Mouse (Mus musculus): ENCODE data around the gene Atp5l. TPM values are rescaled to one million over a fixed set of nuclear protein-coding genes. Genes with fewer than 3 reads are reported as not detected.

The Atp5l gene
- total RNA-seq (2023) = 100 to 1,000 TPM; 196 to 198 TPM

GRCm38 (mm10) chr9:44920374-44921122 is at the start of gene Atp5l:
TSS of gene Atp5l (minus strand) at chr9:44920742.

DNA sequence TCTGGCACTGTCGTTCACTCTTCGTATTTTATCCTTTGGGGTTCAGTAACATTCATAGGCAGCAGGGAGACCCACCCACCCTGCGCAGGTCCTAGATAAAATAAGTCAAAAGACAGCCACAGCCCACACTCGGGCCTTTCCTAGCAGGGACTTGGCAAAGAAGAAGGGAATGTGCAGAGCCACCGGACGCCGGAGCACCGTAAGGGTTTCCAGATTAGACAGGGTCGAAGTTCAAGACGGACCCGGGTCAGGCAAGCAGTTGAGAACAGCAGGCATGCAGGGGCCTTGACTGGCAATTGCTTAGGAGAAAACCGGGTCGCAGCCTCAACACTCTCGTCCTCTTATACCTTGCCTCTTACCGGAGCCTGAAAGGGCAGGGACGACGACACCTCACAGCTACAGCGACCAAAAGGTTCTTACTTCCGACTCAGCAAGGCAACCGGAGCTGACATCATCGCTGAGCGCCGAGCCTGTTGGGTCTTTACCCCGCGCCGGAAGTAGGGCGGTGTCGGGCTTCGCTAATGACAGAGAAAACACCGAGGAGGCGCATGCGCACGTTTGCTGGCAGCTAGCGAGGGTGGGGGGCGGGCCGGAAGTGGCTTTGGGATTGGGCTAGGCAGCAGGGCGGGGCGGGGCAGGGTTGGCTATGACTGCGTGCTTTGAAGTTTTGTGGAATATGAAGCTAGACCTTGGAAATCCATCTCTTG is 44.7 kb upstream of the Atp5l start, which contains the start of gene Ube4a:
Ube4a (minus strand) TSS at position 475 of the 707 bp plus-strand sequence.

DNA sequence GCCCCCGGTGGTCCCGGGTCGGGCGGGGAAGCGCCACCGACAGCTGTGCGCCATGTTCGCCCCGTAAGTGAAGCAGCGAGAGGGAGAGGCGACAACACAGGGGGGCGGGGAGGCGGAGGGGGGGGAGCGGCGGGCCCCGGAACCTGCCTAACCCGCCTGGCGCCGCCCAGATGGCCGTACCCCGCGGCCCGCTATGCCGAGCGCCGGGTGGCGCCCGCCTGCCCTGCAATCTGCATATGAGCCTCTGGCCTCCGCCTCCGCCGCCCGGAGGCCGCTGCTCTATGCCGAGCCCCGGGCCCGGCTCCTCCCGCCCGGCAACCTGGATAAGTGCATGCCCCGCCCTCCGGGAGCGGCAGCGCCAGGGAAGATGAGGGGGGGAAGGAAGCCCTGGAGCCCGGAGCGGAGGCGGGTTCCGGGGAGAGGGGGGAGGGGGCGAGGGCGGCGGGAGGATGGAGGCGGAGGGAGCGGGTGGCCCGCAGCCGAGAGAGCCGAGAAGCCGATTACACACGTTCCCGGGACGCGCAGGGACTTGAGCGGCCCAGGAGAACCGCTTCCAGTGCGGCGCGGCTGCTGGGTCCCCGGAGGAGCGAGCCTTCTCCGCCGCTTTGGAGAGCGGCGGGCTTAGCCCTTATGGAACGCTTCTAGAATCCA is 39.2 kb downstream of the Atp5l start, which contains the start of gene Kmt2a:
Kmt2a (minus strand) TSS at position 76 of the 651 bp plus-strand sequence.

Other genes starting within 250 kb of the Atp5l start
- gene Treh, start 247.5 kb downstream of the Atp5l start, total RNA-seq (2023) = not detected
- 1 to 10 TPM; 1.6 to 2.0 TPM for gene Phldb1, start 185.5 kb downstream of the Atp5l start, total RNA-seq (2023)
- gene Arcn1, start 152.9 kb downstream of the Atp5l start, total RNA-seq (2023) = 10 to 100 TPM; 86.7 to 98.8 TPM
- gene Ift46, start 152.8 kb downstream of the Atp5l start, total RNA-seq (2023) = 10 to 100 TPM; 21.7 to 26.3 TPM
- 1 to 10 TPM in 1 of 2 experiments, under 1 TPM in 1; 0.47 to 2.6 TPM for gene Tmem25, start 121.4 kb downstream of the Atp5l start, total RNA-seq (2023)
- under 1 TPM; 0.75 to 0.82 TPM for gene Ttc36, start 117.7 kb downstream of the Atp5l start, total RNA-seq (2023)
- gene Kmt2a, start 39.4 kb downstream of the Atp5l start, total RNA-seq (2023) = 10 to 100 TPM; 35.4 to 40.9 TPM
- gene Ube4a, start 44.9 kb upstream of the Atp5l start, total RNA-seq (2023) = 10 to 100 TPM; 70.0 to 75.4 TPM
- 1 to 10 TPM; 1.0 to 1.3 TPM for gene Cd3g, start 59.7 kb upstream of the Atp5l start, total RNA-seq (2023)
- 100 to 1,000 TPM; 101 to 146 TPM for gene Cd3d, start 61.0 kb upstream of the Atp5l start, total RNA-seq (2023)
- gene Cd3e, start 88.9 kb upstream of the Atp5l start, total RNA-seq (2023) = under 1 TPM; 0.35 to 0.58 TPM
- gene Mpzl2, start 119.1 kb upstream of the Atp5l start, total RNA-seq (2023) = under 1 TPM; 0.11 to 0.44 TPM
- gene Mpzl3, start 134.4 kb upstream of the Atp5l start, total RNA-seq (2023) = 10 to 100 TPM in 1 of 2 experiments, 1 to 10 TPM in 1; 8.4 to 14.5 TPM
- 100 to 1,000 TPM in 1 of 2 experiments, 10 to 100 TPM in 1; 98.4 to 104 TPM for gene Jaml, start 158.4 kb upstream of the Atp5l start, total RNA-seq (2023)
- gene Scn2b, start 197.0 kb upstream of the Atp5l start, total RNA-seq (2023) = 1 to 10 TPM; 1.2 to 1.3 TPM
- gene Scn4b, start 217.7 kb upstream of the Atp5l start, total RNA-seq (2023) = under 1 TPM in 1 of 2 experiments, not detected in 1; 0.40 TPM

All from neutrophil, adult 59 days (primary cell).